Mouse (Mus musculus) frontal cortex, postnatal 36 days (tissue): ENCODE results near the gene Cep44.

Experiments used
- DNase-seq, 2 experiments: peaks; one replicate each; pipeline ENCODE4 v3.0.0; 2022; ENCODE audit warnings: low spot score in 2 of 2

The Cep44 gene

DNA sequence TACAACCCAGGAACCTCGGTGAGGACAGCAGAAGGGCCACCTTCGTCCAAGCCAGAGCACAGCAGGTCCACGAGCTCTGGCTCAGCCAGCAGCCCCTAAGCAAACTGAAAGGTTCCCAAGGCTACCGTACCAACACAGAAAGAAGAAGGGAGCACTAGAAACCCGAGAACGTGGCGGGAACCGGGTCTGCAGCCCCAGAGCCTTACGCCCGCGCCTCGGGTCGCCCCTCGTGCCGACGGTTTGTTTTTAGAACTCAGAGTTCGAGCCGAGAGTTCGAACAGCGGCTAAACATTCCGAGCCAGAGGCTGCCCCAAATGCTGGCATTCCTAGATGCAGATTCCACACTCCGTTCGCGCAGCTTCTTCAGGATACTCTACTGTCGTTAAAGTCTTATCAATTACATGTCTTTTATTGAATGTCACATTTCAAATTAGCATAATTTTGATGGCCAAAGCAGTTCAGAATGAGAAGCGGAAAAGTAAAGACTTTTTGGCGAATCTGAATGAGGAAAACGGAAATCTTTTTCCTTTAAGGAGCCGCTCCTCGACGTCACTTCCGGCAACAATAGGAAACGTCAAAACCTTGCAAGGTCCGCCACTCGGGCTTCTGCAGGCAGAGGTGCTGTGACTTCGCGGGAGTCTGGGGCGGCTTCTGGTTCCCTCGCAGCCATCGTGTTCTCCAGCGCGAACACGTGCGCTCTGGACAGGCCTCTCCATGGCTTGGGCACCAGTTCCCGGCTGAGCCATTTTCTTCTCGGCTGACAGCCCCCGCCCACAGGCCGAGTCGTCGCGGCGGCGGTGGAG is at the start of gene Cep44, which contains the start of gene Fbxo8:
Gene Cep44 (minus strand): TSS at position 490 of the 803 bp plus-strand sequence.
Gene Fbxo8 (plus strand): TSS at position 533 of the 803 bp plus-strand sequence.
- peak; percentile 78 to 88 for DNase-seq

GRCm38 (mm10) chr8:56591502-56591901 is 40.7 kb upstream of the Cep44 start:
- no peak for DNase-seq

GRCm38 (mm10) chr8:56591084-56591483 is 40.2 kb upstream of the Cep44 start:
- DNase-seq = no peak

GRCm38 (mm10) chr8:56589004-56589403 is 38.2 kb upstream of the Cep44 start:
- no peak for DNase-seq

GRCm38 (mm10) chr8:56582841-56583240 is 32.0 kb upstream of the Cep44 start:
- DNase-seq = no peak

DNA sequence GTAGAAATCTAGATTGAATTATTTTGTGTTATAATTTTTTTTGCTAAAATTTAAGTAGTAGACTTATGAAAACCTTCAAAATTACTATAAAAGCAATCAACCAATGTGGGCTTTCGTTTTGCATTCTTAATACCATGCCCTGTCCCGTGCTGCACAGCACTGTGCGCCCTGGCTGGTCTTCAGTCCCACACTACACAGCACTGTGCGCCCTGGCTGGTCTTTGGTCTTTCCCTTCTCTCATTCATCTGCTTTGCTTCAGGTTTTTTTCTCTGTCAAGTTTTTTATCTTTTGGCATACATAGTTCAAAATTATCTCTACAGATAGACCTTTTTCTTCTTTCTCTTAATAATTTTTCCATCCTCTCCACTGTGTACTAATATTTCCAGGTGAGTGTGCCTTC is 30.1 kb upstream of the Cep44 start:
- DNase-seq = no peak

GRCm38 (mm10) chr8:56566856-56567255 is 16.0 kb upstream of the Cep44 start:
- no peak for DNase-seq

DNA sequence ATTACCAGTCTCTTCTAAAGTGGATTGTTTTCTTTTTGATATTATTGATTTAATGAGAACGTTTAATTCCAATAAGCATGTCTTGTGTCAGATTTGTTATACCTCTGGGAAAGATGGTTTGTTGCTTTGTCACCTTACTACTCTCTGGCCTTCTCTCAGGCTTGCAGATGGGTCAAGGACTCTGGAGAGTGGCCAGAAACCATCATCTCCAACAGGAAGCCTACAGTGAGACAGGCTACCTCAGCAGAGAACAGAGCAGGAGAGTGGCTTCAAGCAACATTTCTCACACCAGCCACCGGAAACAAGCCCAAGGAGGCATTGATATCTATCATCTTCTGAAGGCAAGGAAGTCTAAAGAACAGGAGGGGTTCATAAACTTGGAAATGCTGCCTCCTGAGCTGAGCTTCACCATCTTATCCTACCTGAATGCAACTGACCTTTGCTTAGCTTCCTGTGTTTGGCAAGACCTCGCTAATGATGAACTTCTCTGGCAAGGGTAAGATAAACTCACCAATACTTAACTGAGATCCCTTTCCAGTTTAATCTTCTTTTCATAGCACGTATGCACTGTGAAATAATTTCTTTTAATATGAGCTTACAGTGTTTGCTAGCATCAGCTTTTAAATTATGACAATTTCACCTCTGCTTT is 13.7 kb upstream of the Cep44 start:
- no peak for DNase-seq

- no peak for DNase-seq
Measured at GRCm38 (mm10) chr8:56552551-56553103, 1.8 kb upstream of the Cep44 start.

DNA sequence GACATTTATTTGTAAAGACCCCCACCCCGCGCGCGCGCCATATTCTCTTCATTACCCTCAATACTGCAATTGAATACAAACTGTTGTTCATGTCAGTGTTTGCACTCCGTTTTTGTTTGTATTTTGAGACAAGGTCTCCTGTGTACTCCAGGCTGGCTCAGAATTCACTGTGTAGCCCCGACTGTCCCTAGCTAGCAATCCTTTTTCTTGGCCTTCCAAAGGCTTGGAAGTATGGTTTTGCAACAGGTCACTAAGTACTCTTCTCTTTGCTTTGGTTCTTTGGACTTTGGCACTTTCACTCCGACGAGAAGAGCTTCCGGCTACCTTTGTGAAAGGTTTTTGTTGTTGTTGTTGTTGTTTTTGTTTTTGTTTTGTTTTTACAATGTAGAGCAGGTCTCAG is 1.2 kb upstream of the Cep44 start:
- DNase-seq = no peak

DNA sequence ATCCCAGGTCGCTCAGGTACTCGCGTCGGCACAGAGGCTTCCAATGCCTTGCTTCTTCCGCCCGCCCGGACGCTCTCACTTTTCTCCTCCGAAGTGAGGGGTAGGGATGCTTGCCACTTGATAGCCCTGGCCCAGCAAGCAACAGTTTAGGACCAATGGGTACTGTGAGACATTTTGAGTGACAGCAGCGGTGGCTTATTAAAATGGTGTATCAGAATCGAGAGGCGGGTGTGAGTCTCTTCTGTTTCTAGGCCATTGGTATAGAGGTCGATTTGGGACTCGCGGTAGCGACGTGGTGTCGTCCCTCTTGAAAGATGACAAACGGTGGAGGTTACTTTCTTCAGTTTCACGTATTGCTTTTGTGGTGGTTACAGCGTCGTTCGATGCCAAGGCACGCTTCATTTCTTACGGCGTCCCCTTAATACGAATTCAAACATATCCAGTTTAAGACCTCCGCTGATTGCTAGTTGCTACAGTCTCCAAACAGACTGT is 560 bp upstream of the Cep44 start:
- peak; percentile 83 to 95 for DNase-seq

- no peak for DNase-seq
Measured at GRCm38 (mm10) chr8:56547866-56548265, 3.0 kb downstream of the Cep44 start.

DNA sequence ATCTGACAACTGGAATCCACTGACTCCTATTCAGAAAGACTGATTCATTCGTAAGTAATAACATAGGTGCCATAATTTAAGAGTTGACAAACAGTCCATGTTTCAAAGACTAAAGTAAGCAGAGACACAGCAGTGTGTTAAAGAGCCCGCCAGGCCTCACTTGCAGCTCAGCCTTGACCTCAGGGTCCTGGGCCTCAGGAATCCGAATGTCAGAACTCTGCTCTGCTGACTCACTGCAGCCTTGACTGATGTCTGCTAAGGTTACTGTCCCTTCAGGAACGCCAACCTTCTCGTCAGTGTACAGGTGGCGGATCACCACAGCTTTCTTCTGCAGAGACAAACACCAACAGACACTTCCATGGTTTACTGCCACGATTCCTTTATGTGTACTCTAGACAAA is 10.1 kb downstream of the Cep44 start:
- DNase-seq = no peak

- peak; percentile 45 to 53 for DNase-seq
Measured at GRCm38 (mm10) chr8:56530359-56530758, 20.5 kb downstream of the Cep44 start.

DNA sequence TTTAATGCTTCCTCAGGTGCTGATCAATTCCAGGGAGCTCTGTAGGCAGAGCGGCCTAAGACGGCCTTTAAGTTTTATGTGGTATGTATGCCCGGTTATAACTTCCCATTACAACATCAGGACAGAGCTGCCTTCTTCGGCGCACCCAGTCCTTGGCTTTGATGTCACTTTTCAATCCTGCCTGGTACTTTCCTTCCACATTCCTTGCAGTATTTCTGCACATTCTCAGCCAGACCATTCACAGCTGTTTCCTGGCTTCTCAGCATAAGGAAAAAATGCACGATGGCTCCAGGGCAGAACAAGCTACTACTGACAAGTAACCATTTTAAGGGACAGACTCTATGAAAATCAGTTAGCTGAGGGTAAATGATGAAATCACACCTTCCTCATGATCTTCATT is 22.0 kb downstream of the Cep44 start:
- DNase-seq = no peak

- DNase-seq = no peak
Measured at GRCm38 (mm10) chr8:56521051-56521450, 29.8 kb downstream of the Cep44 start.

- no peak for DNase-seq
Measured at GRCm38 (mm10) chr8:56520249-56520648, 30.6 kb downstream of the Cep44 start.

- no peak for DNase-seq
Measured at GRCm38 (mm10) chr8:56518848-56519247, 32.0 kb downstream of the Cep44 start.

- DNase-seq = no peak
Measured at GRCm38 (mm10) chr8:56508952-56509479, 41.8 kb downstream of the Cep44 start.

DNA sequence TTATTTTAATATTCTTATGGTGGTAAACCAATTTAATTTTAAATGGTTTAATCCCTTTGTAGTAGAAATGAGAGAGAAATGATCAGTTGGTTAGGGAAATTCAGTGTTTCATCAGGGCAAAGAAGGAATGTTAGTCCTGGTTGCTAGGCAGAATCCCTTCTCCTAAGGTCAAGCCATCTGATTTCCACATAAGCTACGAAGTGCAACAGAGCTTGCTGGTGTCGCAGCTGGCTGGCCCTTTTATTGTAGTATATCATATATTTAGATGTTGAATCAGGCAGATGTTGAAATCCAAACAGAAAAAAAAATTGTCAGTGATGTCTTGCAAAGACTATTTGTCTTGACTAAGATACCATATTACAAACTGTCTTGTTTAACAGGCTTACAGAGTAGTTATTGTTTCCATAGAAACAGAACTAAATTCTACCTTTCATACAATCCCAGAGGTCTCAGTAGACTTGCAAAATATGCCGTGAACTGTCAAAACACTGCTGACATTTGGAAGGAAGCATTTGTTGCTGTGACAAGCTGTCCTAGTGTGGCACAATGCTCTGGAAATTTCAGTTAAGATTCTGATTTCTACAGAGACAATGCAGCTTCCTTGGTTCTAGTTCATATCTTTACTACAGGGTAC is 42.4 kb downstream of the Cep44 start:
- DNase-seq = no peak

- no peak for DNase-seq
Measured at GRCm38 (mm10) chr8:56501911-56502310, 48.9 kb downstream of the Cep44 start.

DNA sequence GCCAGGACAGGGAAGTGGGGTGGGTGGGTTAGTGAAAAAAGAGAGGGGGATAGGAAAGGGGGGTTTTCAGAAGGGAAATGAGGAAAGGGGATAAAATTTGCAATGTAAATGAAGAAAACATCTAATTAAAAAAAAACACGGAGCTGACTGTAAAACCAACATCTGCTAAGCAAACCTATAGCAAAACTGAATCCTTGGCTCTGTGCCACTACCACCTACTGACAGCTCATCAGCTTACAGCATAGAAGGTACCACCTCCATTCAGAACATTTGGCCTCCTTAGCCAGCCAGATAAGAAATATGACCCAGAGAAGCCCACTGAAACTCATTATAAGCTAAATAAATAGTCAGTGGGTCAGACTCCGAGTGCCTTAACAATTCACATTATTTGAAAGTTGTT is 61.4 kb downstream of the Cep44 start:
- peak in 1 of 2 experiments; percentile 14 for DNase-seq
